Mouse (Mus musculus): ENCODE measurements around the gene Palm. TPM values are rescaled to one million over a fixed set of nuclear protein-coding genes. Genes with fewer than 3 reads are reported as not detected.

The Palm gene
- polyA plus RNA-seq, 1 experiment from 2014 or later = 132 TPM

GRCm38 (mm10) chr10:79800508-79800907 is 7.1 kb downstream of the Palm start:
- H3K4me2 ChIP-seq (replicated peaks; ENCODE audit: low read depth, low read length) = no peak overlapping the region
- peaks cover 32% of the 10 kb centered on the region for H3K4me1 ChIP-seq (replicated peaks; ENCODE audit: control insufficient read depth, insufficient read depth, low read length)
- no peak overlapping the region for H3K27ac ChIP-seq (ENCODE audit: low read depth, low read length)
- no peak for ATAC-seq (ENCODE audit: low FRiP score)
- no peak overlapping the region for H3K4me3 ChIP-seq (ENCODE audit: low read depth, low read length)
- no peak overlapping the region for H3K9ac ChIP-seq (ENCODE audit: low read depth, low read length)
- H3K27me3 ChIP-seq (ENCODE audit: control insufficient read depth, insufficient read depth, low read length) = no peaks in the 10 kb centered on the region
- no peaks in the 10 kb centered on the region for H3K9me3 ChIP-seq (ENCODE audit: control insufficient read depth, low read length)
- no peak for DNase-seq (ENCODE audit: low spot score)
- 81% methylated on average over 11 of the region's 11 CpGs for WGBS
- H3K36me3 ChIP-seq (ENCODE audit: control insufficient read depth, insufficient read depth, low read length) = no peaks in the 10 kb centered on the region

DNA sequence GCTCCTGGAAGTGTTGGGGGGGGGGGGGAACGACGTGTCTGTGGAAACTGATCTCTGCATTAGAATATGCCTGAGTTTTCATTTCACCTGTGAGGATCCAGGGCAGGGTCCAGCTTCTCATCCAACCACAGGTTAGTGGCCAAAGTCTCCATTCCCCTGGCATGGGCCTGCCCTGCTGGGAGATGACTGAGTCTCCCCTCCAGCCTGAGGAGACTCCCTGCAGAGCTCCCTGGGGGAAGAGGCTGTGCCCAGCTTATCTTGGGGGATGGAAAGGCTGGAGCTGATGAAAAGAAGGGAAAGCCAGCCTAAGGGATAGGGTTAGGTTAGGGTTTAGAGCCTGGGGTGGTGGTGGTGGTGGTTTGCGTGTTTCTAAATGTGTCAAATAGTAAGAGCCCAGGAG is 8.5 kb downstream of the Palm start:
- 19% methylated on average over 3 of the region's 3 CpGs for WGBS
- H3K4me3 ChIP-seq (ENCODE audit: low read depth, low read length) = no peak overlapping the region
- no peaks in the 10 kb centered on the region for H3K27me3 ChIP-seq (ENCODE audit: control insufficient read depth, insufficient read depth, low read length)
- H3K4me1 ChIP-seq (replicated peaks; ENCODE audit: control insufficient read depth, insufficient read depth, low read length) = peaks cover 36% of the 10 kb centered on the region
- ATAC-seq (ENCODE audit: low FRiP score) = no peak
- H3K27ac ChIP-seq (ENCODE audit: low read depth, low read length) = peak overlapping the region; percentile 96
- no peak for DNase-seq (ENCODE audit: low spot score)
- peak overlapping the region; percentile 42; the same call in 1 of the 2 replicates for H3K9ac ChIP-seq (ENCODE audit: low read depth, low read length)
- H3K36me3 ChIP-seq (ENCODE audit: control insufficient read depth, insufficient read depth, low read length) = no peaks in the 10 kb centered on the region
- 0 out of 2 replicates have a peak overlapping the region, but pooled peaks have one; percentile 11 for H3K4me2 ChIP-seq (replicated peaks; ENCODE audit: low read depth, low read length)
- no peaks in the 10 kb centered on the region for H3K9me3 ChIP-seq (ENCODE audit: control insufficient read depth, low read length)

DNA sequence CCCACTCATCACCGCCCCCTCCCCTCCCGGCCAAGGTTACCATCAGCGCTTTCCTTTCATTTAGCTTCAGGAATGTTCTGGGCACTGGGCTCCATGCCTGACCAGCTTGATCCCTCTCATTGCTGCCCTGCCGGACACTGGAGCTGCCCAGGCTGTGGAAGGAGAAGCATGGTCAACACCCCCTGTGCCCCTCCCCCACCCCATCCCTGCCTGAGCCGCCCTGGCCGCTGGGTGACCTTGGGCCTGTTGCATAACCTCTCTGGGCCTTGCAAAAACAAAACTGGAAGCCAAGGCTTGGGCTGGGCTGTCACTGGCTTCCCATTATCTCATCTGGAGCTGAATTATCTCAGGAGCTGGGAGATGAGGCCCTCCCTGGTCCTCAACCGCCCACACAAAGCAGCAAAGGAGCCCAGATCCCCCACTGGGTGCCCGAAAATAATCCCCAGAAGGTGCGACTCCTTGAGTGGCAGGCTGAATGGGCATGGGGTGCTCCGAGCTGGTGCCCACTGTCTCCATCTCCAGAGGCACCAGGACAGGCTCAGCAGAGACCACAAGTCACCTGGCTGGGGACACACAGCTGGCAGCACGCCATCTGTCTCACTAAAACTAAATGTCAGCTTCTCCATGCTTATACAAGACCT is 9.1 kb downstream of the Palm start:
- Histone ChIP-seq H3K9ac (ENCODE audit: low read depth, low read length) (peak overlapping the region; percentile 42; the same call in 1 of the 2 replicates), H3K4me2 (replicated peaks; ENCODE audit: low read depth, low read length) (0 out of 2 replicates have a peak overlapping the region, but pooled peaks have one; percentile 11), H3K4me1 (replicated peaks; ENCODE audit: control insufficient read depth, insufficient read depth, low read length) (peaks cover 33% of the 10 kb centered on the region), H3K36me3 (ENCODE audit: control insufficient read depth, insufficient read depth, low read length) (no peaks in the 10 kb centered on the region), H3K27me3 (ENCODE audit: control insufficient read depth, insufficient read depth, low read length) (no peaks in the 10 kb centered on the region), H3K9me3 (ENCODE audit: control insufficient read depth, low read length) (no peaks in the 10 kb centered on the region), H3K4me3 (ENCODE audit: low read depth, low read length) (no peak overlapping the region), H3K27ac (ENCODE audit: low read depth, low read length) (peak overlapping the region; percentile 96)
- WGBS = 42% methylated on average over 11 of the region's 11 CpGs
- 0 out of 2 replicates have a peak, but pooled peaks have one; percentile 9 for ATAC-seq (ENCODE audit: low FRiP score)
- DNase-seq (ENCODE audit: low spot score) = no peak

GRCm38 (mm10) chr10:79803716-79804323 is 10.4 kb downstream of the Palm start:
- peaks cover 33% of the 10 kb centered on the region for H3K4me1 ChIP-seq (replicated peaks; ENCODE audit: control insufficient read depth, insufficient read depth, low read length)
- ATAC-seq (ENCODE audit: low FRiP score) (peak; percentile 95), DNase-seq (ENCODE audit: low spot score) (peak; percentile 95)
- peak overlapping the region; percentile 25 for H3K4me3 ChIP-seq (ENCODE audit: low read depth, low read length)
- no peaks in the 10 kb centered on the region for H3K9me3 ChIP-seq (ENCODE audit: control insufficient read depth, low read length)
- peak overlapping the region; percentile 96 for H3K27ac ChIP-seq (ENCODE audit: low read depth, low read length)
- no peaks in the 10 kb centered on the region for H3K36me3 ChIP-seq (ENCODE audit: control insufficient read depth, insufficient read depth, low read length)
- WGBS = 4% methylated on average over 29 of the region's 29 CpGs
- no peaks in the 10 kb centered on the region for H3K27me3 ChIP-seq (ENCODE audit: control insufficient read depth, insufficient read depth, low read length)
- peak overlapping the region; percentile 56 for H3K4me2 ChIP-seq (replicated peaks; ENCODE audit: low read depth, low read length)
- peak overlapping the region; percentile 46 for H3K9ac ChIP-seq (ENCODE audit: low read depth, low read length)

GRCm38 (mm10) chr10:79805636-79806035 is 12.3 kb downstream of the Palm start:
- no peaks in the 10 kb centered on the region for H3K9me3 ChIP-seq (ENCODE audit: control insufficient read depth, low read length)
- no peaks in the 10 kb centered on the region for H3K36me3 ChIP-seq (ENCODE audit: control insufficient read depth, insufficient read depth, low read length)
- no peak overlapping the region for H3K4me3 ChIP-seq (ENCODE audit: low read depth, low read length)
- DNase-seq (ENCODE audit: low spot score) (no peak), ATAC-seq (ENCODE audit: low FRiP score) (no peak)
- H3K4me2 ChIP-seq (replicated peaks; ENCODE audit: low read depth, low read length) = no peak overlapping the region
- H3K9ac ChIP-seq (ENCODE audit: low read depth, low read length) = 0 out of 2 replicates have a peak overlapping the region, but pooled peaks have one; percentile 31
- no peaks in the 10 kb centered on the region for H3K27me3 ChIP-seq (ENCODE audit: control insufficient read depth, insufficient read depth, low read length)
- peaks cover 33% of the 10 kb centered on the region for H3K4me1 ChIP-seq (replicated peaks; ENCODE audit: control insufficient read depth, insufficient read depth, low read length)
- H3K27ac ChIP-seq (ENCODE audit: low read depth, low read length) = no peak overlapping the region
- WGBS = 70% methylated on average over 11 of the region's 11 CpGs

DNA sequence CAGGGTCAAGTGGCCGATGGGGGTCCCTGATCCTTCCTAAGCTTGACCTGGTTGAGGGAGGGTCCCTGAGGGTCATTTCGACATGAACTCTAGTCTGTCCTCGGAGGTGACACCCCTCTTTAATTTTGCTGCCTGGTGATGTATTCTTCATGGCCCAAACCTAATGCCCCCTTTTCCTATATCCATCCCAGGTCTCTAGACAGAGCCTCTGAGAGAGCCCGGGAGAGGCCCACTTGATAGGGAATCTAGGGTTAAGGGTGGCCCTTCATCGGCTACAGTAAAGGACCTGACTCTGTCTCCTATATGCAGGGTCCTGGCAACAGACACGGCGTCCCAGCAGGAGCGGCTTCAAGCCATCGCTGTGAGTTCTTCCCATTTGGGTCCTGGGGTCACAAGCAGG is 13.0 kb downstream of the Palm start:
- Histone ChIP-seq H3K9ac (ENCODE audit: low read depth, low read length) (no peak overlapping the region), H3K4me2 (replicated peaks; ENCODE audit: low read depth, low read length) (no peak overlapping the region), H3K4me1 (replicated peaks; ENCODE audit: control insufficient read depth, insufficient read depth, low read length) (peaks cover 31% of the 10 kb centered on the region), H3K9me3 (ENCODE audit: control insufficient read depth, low read length) (no peaks in the 10 kb centered on the region), H3K27ac (ENCODE audit: low read depth, low read length) (no peak overlapping the region), H3K4me3 (ENCODE audit: low read depth, low read length) (no peak overlapping the region), H3K36me3 (ENCODE audit: control insufficient read depth, insufficient read depth, low read length) (0 out of 2 replicates have a peak, but pooled peaks cover 4% of the 10 kb centered on the region), H3K27me3 (ENCODE audit: control insufficient read depth, insufficient read depth, low read length) (no peaks in the 10 kb centered on the region)
- ATAC-seq (ENCODE audit: low FRiP score) (no peak), DNase-seq (ENCODE audit: low spot score) (no peak)
- WGBS = 91% methylated on average over 9 of the region's 9 CpGs

DNA sequence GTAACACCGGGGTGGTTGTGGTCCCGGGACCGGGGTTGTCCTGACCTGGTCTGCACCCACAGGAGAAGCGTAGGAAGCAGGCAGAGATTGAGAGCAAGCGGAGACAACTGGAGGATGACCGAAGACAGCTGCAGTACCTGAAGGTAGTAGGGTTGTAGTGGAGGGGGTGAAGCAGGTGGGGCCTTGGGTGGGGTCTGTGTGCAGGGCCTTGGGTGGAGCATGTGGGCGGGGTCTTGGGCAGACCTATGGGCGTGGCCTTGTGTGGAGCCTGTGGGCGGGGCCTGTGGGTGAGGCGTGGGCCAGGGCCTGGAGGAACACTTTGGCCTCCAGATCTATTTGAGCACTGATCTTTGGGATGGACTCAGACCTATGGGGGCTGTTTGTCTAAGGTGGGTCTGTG is 13.6 kb downstream of the Palm start:
- Histone ChIP-seq H3K9ac (ENCODE audit: low read depth, low read length) (no peak overlapping the region), H3K27ac (ENCODE audit: low read depth, low read length) (no peak overlapping the region), H3K4me2 (replicated peaks; ENCODE audit: low read depth, low read length) (no peak overlapping the region), H3K27me3 (ENCODE audit: control insufficient read depth, insufficient read depth, low read length) (no peaks in the 10 kb centered on the region), H3K9me3 (ENCODE audit: control insufficient read depth, low read length) (no peaks in the 10 kb centered on the region), H3K4me3 (ENCODE audit: low read depth, low read length) (no peak overlapping the region), H3K36me3 (ENCODE audit: control insufficient read depth, insufficient read depth, low read length) (0 out of 2 replicates have a peak, but pooled peaks cover 4% of the 10 kb centered on the region), H3K4me1 (replicated peaks; ENCODE audit: control insufficient read depth, insufficient read depth, low read length) (peaks cover 28% of the 10 kb centered on the region)
- ATAC-seq (ENCODE audit: low FRiP score) (no peak), DNase-seq (ENCODE audit: low spot score) (no peak)
- WGBS = 78% methylated on average over 10 of the region's 10 CpGs

GRCm38 (mm10) chr10:79807826-79808225 is 14.5 kb downstream of the Palm start:
- Histone ChIP-seq H3K4me1 (replicated peaks; ENCODE audit: control insufficient read depth, insufficient read depth, low read length) (peaks cover 20% of the 10 kb centered on the region), H3K36me3 (ENCODE audit: control insufficient read depth, insufficient read depth, low read length) (0 out of 2 replicates have a peak, but pooled peaks cover 4% of the 10 kb centered on the region), H3K27ac (ENCODE audit: low read depth, low read length) (peak overlapping the region; percentile 76), H3K4me3 (ENCODE audit: low read depth, low read length) (no peak overlapping the region), H3K27me3 (ENCODE audit: control insufficient read depth, insufficient read depth, low read length) (no peaks in the 10 kb centered on the region), H3K9me3 (ENCODE audit: control insufficient read depth, low read length) (no peaks in the 10 kb centered on the region), H3K4me2 (replicated peaks; ENCODE audit: low read depth, low read length) (no peak overlapping the region), H3K9ac (ENCODE audit: low read depth, low read length) (no peak overlapping the region)
- no peak for DNase-seq (ENCODE audit: low spot score)
- 57% methylated on average over 11 of the region's 11 CpGs for WGBS
- no peak for ATAC-seq (ENCODE audit: low FRiP score)

DNA sequence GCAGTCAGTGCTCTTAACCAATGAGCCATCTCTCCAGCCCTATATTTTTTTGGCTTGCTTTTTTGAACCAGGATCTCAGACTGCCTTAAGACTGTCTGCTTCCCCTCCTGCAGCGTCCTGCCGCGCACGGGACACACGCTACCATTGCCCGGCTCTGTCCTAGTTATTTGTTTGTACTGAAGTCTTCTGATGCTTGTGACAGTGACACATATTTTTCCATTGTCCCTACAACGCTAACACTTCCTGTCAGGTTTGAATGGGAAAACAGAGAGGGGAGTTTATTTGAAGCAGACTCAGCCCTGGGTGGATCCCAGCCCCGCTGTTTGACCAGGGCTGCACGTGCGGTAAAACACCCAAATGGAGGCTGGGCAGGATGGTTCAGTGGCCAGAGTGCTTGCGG is 15.4 kb downstream of the Palm start:
- H3K27me3 ChIP-seq (ENCODE audit: control insufficient read depth, insufficient read depth, low read length) = no peaks in the 10 kb centered on the region
- ATAC-seq (ENCODE audit: low FRiP score) (no peak), DNase-seq (ENCODE audit: low spot score) (no peak)
- H3K4me3 ChIP-seq (ENCODE audit: low read depth, low read length) = no peak overlapping the region
- no peak overlapping the region for H3K27ac ChIP-seq (ENCODE audit: low read depth, low read length)
- WGBS = 93% methylated on average over 11 of the region's 11 CpGs
- H3K9ac ChIP-seq (ENCODE audit: low read depth, low read length) = no peak overlapping the region
- no peak overlapping the region for H3K4me2 ChIP-seq (replicated peaks; ENCODE audit: low read depth, low read length)
- H3K9me3 ChIP-seq (ENCODE audit: control insufficient read depth, low read length) = no peaks in the 10 kb centered on the region
- H3K4me1 ChIP-seq (replicated peaks; ENCODE audit: control insufficient read depth, insufficient read depth, low read length) = peaks cover 15% of the 10 kb centered on the region
- H3K36me3 ChIP-seq (ENCODE audit: control insufficient read depth, insufficient read depth, low read length) = 0 out of 2 replicates have a peak, but pooled peaks cover 4% of the 10 kb centered on the region
